Mouse (Mus musculus) cerebellum, adult 2 months (tissue): ENCODE measurements around the gene Adamts7.

ENCODE experiments used
- CTCF ChIP-seq: fragments of 200-500 bp; IDR thresholded peaks from 2 replicates; pipeline ENCODE4 v1.5.1; 2011; ENCODE audit warnings: low read depth, mild to moderate bottlenecking, control low read depth, low read length, moderate library complexity, borderline replicate concordance; ENCODE audit not compliant: insufficient read depth
- POLR2A ChIP-seq: fragments of 200-500 bp; IDR thresholded peaks from 2 replicates; pipeline ENCODE4 v1.6.1; 2011; ENCODE audit warnings: low read length, control low read depth, borderline replicate concordance; ENCODE audit not compliant: insufficient read depth

- no peak for TF ChIP-seq POLR2A
- TF ChIP-seq CTCF = 0 out of 2 replicates have a peak, but pooled peaks have one; percentile 13
Observed at GRCm38 (mm10) chr9:90135466-90135865, 27.4 kb upstream of the Adamts7 start.
